In genomic region chr14:30825021-30825475, GRCm38 (mm10) we compare ENCODE assay signal across 8 mouse cellular contexts. TPM values are rescaled to one million over a fixed set of nuclear protein-coding genes. Genes with fewer than 3 reads are reported as not detected.
A peak's percentile ranks its signal among the peaks of the same experiment; 100 is the strongest.
DNase-seq lines count a peak whose midpoint lies in the region; ATAC-seq lines count a peak whose summit lies in the region.

No protein-coding gene starts in this region.

- peaks cover 17% of the 10 kb centered on the region for H3K4me1 ChIP-seq in kidney, embryonic 14.5 days (ENCODE audit: control insufficient read depth, insufficient read depth, low read length)
- H3K4me1 ChIP-seq in embryonic facial prominence, embryonic 13.5 days: peaks cover 40% of the 10 kb centered on the region
- peaks cover 30% of the 10 kb centered on the region for H3K4me1 ChIP-seq in hindbrain, embryonic 15.5 days (replicated peaks)
- H3K4me1 ChIP-seq in midbrain, embryonic 15.5 days: peaks cover 27% of the 10 kb centered on the region

- DNase-seq in kidney, adult 18-20 months: no peak
- no peak for DNase-seq in layer of hippocampus, postnatal 14 days (ENCODE audit: low spot score in 2 of 2)
- no peak for DNase-seq in urinary bladder, adult 18-20 months (ENCODE audit: low spot score in 2 of 2)
- no peak for DNase-seq in thymus, postnatal 14 days

- peak overlapping the region; percentile 75 for H3K4me2 ChIP-seq in kidney, embryonic 14.5 days (replicated peaks; ENCODE audit: low read depth, low read length)
- peak overlapping the region; percentile 85 for H3K4me2 ChIP-seq in embryonic facial prominence, embryonic 13.5 days
- peak overlapping the region; percentile 79 for H3K4me2 ChIP-seq in hindbrain, embryonic 15.5 days
- peak overlapping the region; percentile 86 for H3K4me2 ChIP-seq in midbrain, embryonic 15.5 days

- peak overlapping the region; percentile 91; the same call in 1 of the 2 replicates for H3K9ac ChIP-seq in kidney, embryonic 14.5 days (ENCODE audit: low read depth, low read length)
- peak overlapping the region; percentile 92; the same call in 1 of the 2 replicates for H3K9ac ChIP-seq in embryonic facial prominence, embryonic 13.5 days
- peak overlapping the region; percentile 80; the same call in 1 of the 2 replicates for H3K9ac ChIP-seq in hindbrain, embryonic 15.5 days
- H3K9ac ChIP-seq in midbrain, embryonic 15.5 days: peak overlapping the region; percentile 93

- ATAC-seq in kidney, embryonic 14.5 days (ENCODE audit: low FRiP score, low TSS enrichment): 0 out of 2 replicates have a peak, but pooled peaks have one; percentile 1
- ATAC-seq in embryonic facial prominence, embryonic 13.5 days (ENCODE audit: insufficient number of reproducible peaks, insufficient read depth, low FRiP score, low TSS enrichment, low read depth): no peak
- peak; percentile 47; the same call in 1 of the 2 replicates for ATAC-seq in hindbrain, embryonic 15.5 days (ENCODE audit: low FRiP score, low read depth)
- ATAC-seq in midbrain, embryonic 15.5 days (replicated peaks): peak; percentile 40; the same call in 1 of the 2 replicates

- no peaks in the 10 kb centered on the region for H3K27me3 ChIP-seq in kidney, embryonic 14.5 days (ENCODE audit: control insufficient read depth, insufficient read depth, low read length)
- no peaks in the 10 kb centered on the region for H3K27me3 ChIP-seq in embryonic facial prominence, embryonic 13.5 days
- no peaks in the 10 kb centered on the region for H3K27me3 ChIP-seq in hindbrain, embryonic 15.5 days
- no peaks in the 10 kb centered on the region for H3K27me3 ChIP-seq in midbrain, embryonic 15.5 days (replicated peaks)

- 25% methylated on average over 5 of the region's 5 CpGs for WGBS in kidney, embryonic 14.5 days
- WGBS in embryonic facial prominence, embryonic 13.5 days: 31% methylated on average over 5 of the region's 5 CpGs
- WGBS in hindbrain, embryonic 15.5 days: 35% methylated on average over 5 of the region's 5 CpGs
- 30% methylated on average over 5 of the region's 5 CpGs for WGBS in midbrain, embryonic 15.5 days

- H3K27ac ChIP-seq in kidney, embryonic 14.5 days (ENCODE audit: low read depth, low read length): no peak overlapping the region; the same call in 1 of the 2 replicates
- H3K27ac ChIP-seq in embryonic facial prominence, embryonic 13.5 days: peak overlapping the region; percentile 87
- H3K27ac ChIP-seq in hindbrain, embryonic 15.5 days (replicated peaks): no peak overlapping the region
- peak overlapping the region; percentile 80; the same call in 1 of the 2 replicates for H3K27ac ChIP-seq in midbrain, embryonic 15.5 days

- H3K4me3 ChIP-seq in kidney, embryonic 14.5 days (ENCODE audit: low read length): peak overlapping the region; percentile 86
- H3K4me3 ChIP-seq in embryonic facial prominence, embryonic 13.5 days: peak overlapping the region; percentile 90
- H3K4me3 ChIP-seq in hindbrain, embryonic 15.5 days: peak overlapping the region; percentile 86
- peak overlapping the region; percentile 96 for H3K4me3 ChIP-seq in midbrain, embryonic 15.5 days

- no peaks in the 10 kb centered on the region; the same call in 1 of the 2 replicates for H3K36me3 ChIP-seq in kidney, embryonic 14.5 days (ENCODE audit: control insufficient read depth, insufficient read depth, low read length)
- no peaks in the 10 kb centered on the region for H3K36me3 ChIP-seq in embryonic facial prominence, embryonic 13.5 days
- H3K36me3 ChIP-seq in hindbrain, embryonic 15.5 days: no peaks in the 10 kb centered on the region
- H3K36me3 ChIP-seq in midbrain, embryonic 15.5 days (replicated peaks): no peaks in the 10 kb centered on the region

- no peaks in the 10 kb centered on the region for H3K9me3 ChIP-seq in kidney, embryonic 14.5 days (ENCODE audit: control insufficient read depth, low read length)
- H3K9me3 ChIP-seq in embryonic facial prominence, embryonic 13.5 days: no peaks in the 10 kb centered on the region
- no peaks in the 10 kb centered on the region for H3K9me3 ChIP-seq in hindbrain, embryonic 15.5 days
- H3K9me3 ChIP-seq in midbrain, embryonic 15.5 days: no peaks in the 10 kb centered on the region

RNA-seq across cellular contexts. Expression of gene Tmem110, which starts 0.3 kb away (rescaled TPM):
- polyA plus RNA-seq in kidney, embryonic 14.5 days (2014; fragmentation: Nextera tagmentation; extraction: Ambion mirVana): 26.8 and 29.5 TPM in 2 replicates
- polyA plus RNA-seq in embryonic facial prominence, embryonic 13.5 days (2015; fragmentation: Nextera tagmentation; extraction: Ambion mirVana): 28.9 and 30.7 TPM in 2 replicates
- 19.8 and 20.4 TPM in 2 replicates for polyA plus RNA-seq in hindbrain, embryonic 15.5 days (2015; fragmentation: Nextera tagmentation; extraction: Ambion mirVana)
- 21.4 and 22.7 TPM in 2 replicates for polyA plus RNA-seq in midbrain, embryonic 15.5 days (2015; fragmentation: Nextera tagmentation; extraction: Ambion mirVana)
- total RNA-seq in layer of hippocampus, postnatal 14 days (2021): 10 to 100 TPM; 18.2 to 20.3 TPM

RNA-seq across cellular contexts. Expression of gene Mustn1, which starts 54.0 kb away (rescaled TPM):
- polyA plus RNA-seq in kidney, embryonic 14.5 days (2014; fragmentation: Nextera tagmentation; extraction: Ambion mirVana): 2.7 TPM in 2 replicates
- polyA plus RNA-seq in embryonic facial prominence, embryonic 13.5 days (2015; fragmentation: Nextera tagmentation; extraction: Ambion mirVana): 2.3 and 2.4 TPM in 2 replicates
- polyA plus RNA-seq in hindbrain, embryonic 15.5 days (2015; fragmentation: Nextera tagmentation; extraction: Ambion mirVana): 0.85 and 0.88 TPM in 2 replicates
- 0.50 and 0.76 TPM in 2 replicates for polyA plus RNA-seq in midbrain, embryonic 15.5 days (2015; fragmentation: Nextera tagmentation; extraction: Ambion mirVana)
- 1 to 10 TPM; 1.9 to 2.1 TPM for total RNA-seq in layer of hippocampus, postnatal 14 days (2021)

Comparison
In these comparisons a context has a peak if more than half of its experiments do, and no peak if none do; other contexts are left out.
1. H3K27ac ChIP-seq: peak in embryonic facial prominence, embryonic 13.5 days (single experiment) and midbrain, embryonic 15.5 days (single experiment); none in kidney, embryonic 14.5 days (single experiment) and hindbrain, embryonic 15.5 days (single experiment).
2. Peak in every context shown above with its lines, with median percentiles within 50 percentile points of each other: H3K4me2 ChIP-seq, H3K4me3 ChIP-seq and H3K9ac ChIP-seq.